Mouse (Mus musculus) embryo, embryonic 10.5 days (tissue): ENCODE measurements at regions not wholly inside any gene's neighbourhood (a gene's known extent, or its start where the extent isn't known, plus 50 kb on each side); places are given as distances from the start of the nearest gene placed in this dataset.
A peak's percentile ranks its signal among the peaks of the same experiment; 100 is the strongest.

Experiments
- DNase-seq: peaks from one replicate; pipeline ENCODE4 v3.0.0-alpha.2; 2015; ENCODE audit warnings: low spot score

DNA sequence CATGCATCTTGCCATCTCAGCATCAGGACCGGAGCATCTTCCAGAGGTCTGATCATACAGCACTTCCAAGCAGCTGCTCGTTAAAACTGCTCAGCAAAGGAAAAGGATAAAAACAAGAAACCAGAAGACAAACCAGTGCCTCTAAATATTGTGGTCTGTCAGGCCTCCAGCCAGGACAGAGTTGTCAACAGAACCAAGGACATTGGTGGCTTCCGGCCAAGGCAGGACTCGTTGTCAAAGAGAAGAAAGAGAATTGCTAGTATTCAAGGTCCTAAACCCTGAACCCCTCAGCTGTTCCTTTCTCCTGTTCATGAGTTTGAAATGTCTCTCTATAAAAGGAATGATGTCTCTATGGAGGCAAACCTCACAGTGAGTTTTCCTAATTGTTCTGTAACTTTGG lies 155.0 kb downstream of the Sp3 start:
- DNase-seq: no peak

DNA sequence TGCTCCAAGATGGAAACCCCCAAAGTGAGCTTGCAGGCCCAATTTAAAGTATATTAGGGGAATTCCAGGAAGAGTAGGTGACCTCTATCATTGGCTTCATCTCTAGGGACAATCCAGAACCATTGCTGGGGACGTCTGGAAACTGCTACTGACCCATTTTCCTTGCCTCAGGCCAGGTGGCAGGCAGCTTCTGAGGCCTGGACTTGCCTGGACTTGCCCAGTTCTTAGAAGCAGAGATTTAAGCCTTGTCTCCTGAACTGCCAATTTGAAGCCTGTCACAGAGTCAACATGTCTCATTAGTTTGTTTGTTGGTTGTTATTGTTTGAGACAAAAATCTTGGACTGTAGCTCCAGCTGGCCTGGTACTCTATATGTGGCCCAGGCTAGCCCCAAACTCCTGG lies 151.1 kb downstream of the Sp3 start:
- DNase-seq: no peak

DNA sequence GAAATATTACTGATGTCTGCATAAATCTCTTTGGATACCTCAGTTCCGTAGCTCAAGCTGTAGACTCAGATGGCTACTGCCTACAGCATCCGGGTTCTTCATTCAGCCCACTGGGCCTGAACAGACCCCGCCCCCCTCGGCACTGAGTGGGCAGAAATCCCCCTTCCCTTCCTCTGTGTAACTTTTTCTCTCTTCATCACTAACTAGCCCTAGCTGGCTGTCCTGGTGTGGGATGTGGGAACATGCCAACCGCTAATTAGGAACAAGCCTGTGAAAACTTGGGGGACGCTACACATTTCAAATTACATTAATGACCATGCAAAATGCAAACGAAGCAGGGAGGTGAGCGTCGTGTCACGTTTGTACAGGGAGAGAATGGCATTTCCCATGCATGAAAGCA lies 147.5 kb downstream of the Sp3 start:
- DNase-seq: no peak

DNA sequence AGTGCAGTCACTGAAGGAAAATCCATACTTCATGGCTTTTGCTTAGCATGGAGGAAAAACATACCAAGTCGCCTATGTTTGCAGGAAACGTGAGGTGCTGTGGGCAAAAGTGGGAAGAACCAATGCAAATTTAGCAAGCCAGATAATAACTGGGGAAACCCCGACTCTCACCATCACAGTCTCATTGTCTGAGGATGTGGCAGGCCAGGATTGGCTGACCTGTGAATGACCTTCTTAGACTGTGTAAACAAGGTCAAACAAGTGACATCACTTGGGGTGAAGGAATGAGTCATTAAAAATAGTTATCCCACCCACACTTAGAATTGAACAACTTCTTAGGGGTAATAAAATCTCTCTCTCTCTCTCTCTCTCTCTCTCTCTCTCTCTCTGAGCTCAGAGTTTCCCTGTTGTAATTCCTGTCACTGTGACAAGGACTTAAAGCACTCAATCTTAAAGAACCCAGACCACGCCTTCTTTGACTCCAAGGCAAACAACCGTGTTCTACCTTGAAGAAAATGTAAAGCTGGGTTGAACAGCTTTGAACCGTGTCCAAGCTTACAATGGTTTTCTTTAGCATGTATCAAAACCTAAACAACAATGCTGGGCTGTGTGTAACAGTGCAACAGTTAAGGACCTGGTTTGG lies 142.0 kb downstream of the Sp3 start:
- peak; percentile 46 for DNase-seq

- peak; percentile 21 for DNase-seq
Measured at GRCm38 (mm10) chr2:72839673-72840072, 140.6 kb downstream of the Sp3 start.

GRCm38 (mm10) chr2:72841367-72841766 lies 138.9 kb downstream of the Sp3 start:
- DNase-seq: no peak

- DNase-seq: no peak
Measured at GRCm38 (mm10) chr2:72843610-72844009, 136.6 kb downstream of the Sp3 start.

DNA sequence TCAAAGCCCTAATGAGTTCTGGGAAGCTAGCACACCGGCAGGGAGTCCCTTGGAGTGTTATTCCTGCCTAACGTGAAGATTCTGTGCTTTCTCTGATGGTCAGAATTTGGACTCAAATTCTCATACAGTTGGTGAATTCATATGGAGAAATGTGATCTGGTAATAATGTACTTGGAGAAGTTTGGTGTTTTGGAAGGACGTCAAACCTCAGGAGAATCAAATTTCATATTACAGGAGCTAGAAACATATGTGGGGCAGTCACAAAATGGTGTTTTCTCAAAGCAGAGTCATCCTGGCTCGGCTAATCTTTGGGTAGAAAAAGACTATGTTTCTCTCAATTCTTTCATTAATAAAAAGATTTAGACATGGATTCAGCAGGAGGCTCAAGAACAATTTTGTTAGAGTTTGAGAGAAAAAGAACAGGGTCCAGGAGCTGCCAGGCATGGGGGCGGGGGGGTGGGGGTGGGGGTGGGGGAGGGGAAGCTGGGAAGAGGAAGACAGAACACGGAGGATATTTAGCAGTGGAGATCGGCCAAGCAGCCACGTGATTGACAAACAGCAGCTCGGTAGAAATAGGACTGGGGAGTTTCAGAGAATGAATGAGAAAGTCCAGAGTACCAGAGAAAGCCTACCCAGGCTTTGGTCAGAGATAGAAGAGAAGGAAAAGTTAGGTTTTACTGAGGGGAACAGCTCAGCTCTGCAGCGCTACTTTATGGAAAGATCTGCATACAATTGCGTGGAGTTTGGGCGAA lies 130.6 kb downstream of the Sp3 start:
- DNase-seq: peak; percentile 8

DNA sequence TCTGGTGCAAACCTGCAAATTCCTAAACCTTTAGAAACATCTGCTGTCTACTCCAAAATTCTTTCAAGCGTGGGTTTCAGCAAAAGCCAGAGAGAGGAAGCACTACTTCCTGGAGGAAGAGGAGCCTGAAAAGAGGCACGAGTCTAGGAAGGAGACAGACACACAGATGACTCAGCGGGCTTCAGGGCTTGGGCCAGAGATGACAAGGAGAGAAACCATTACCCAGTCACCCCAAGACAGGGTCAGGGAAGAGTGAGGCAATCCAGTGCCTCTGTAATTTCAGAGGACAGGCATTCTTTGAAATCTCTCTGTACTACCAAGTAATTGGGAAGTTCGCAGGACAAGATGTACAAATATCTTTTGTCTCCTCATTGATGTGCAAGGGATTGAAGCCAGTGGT lies 127.7 kb downstream of the Sp3 start:
- no peak for DNase-seq

- no peak for DNase-seq
Measured at GRCm38 (mm10) chr2:72855276-72855970, 124.8 kb downstream of the Sp3 start.

DNA sequence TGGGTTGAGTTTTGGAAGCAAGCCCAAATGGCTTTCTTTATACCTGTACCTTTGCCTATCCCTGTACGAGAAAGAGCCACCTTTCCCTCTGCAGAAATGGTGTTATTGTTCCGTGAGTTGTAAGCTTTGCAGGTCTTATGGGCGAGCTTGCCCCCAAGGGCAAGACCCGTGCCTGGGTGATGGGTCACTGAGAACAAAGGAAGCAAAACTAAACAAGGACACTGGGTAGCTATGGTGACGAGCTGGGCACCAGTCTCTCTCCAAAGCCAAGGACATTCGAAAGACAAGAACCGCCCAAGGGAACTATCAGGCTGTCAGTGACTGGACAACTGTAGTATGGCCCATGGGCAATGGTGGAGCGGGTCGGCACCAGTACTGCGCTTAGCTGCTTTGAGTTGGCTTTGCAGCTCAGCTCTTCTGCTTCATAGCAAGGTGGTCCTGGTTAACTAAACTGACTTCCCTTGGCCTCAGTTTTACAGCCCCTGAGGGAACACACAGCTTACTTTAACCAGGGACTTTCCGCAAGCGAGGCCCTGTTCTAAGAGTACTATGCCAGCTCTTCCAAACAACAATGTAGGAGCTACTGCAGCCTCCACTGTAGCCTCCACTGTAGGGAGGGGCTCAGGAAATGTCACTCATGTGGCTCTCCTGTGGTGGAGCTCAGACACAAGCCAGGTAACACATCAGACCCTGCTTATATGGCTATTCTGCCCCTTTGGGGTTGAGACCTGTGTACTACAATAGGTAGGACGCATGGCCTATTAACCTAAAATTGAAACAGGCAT lies 124.1 kb downstream of the Sp3 start:
- DNase-seq: no peak

- DNase-seq: no peak
Measured at GRCm38 (mm10) chr2:72857377-72857776, 122.9 kb downstream of the Sp3 start.

- no peak for DNase-seq
Measured at GRCm38 (mm10) chr2:72865462-72866365, 114.5 kb downstream of the Sp3 start.

- no peak for DNase-seq
Measured at GRCm38 (mm10) chr2:72866366-72866688, 113.9 kb downstream of the Sp3 start.

DNA sequence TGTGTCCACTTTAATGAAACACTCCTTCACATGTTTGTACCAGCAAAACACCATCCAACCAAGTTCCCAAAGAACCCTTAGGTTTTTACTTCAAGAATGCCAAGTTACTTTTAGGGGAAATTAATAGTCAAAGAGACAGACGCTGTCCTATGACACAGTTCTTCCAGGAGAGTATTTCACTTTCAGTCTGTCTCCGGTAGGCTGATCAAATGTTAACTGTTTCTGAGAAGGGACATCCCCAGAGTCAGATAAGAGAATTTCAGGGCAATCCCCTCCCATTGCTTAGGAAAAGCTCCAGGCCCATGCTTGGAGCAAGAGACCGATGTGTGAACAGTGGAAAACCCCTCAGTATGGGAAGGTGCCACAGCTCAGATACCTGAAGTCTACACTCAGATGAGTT lies 112.1 kb downstream of the Sp3 start:
- no peak for DNase-seq

- DNase-seq: no peak
Measured at GRCm38 (mm10) chr2:72871836-72872235, 108.4 kb downstream of the Sp3 start.

DNA sequence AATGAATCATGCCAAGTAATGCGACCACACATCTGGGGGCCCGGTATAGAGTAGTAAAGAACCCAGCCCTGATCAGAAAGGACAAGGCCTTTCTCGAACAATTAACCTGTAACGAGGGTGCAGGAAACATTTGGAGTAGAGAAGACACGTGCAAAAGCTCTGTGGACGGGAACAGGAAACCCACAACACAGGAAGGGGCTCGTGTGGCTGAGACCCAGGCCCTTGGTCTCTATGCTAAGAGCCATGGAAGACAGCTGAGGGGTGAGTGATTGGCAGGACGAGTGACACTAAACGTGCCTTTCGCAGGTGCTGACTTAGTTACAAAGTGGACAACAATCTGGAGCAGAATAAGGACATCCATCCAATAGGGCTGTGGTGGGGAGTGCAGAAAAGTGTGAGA lies 106.3 kb downstream of the Sp3 start:
- no peak for DNase-seq

DNA sequence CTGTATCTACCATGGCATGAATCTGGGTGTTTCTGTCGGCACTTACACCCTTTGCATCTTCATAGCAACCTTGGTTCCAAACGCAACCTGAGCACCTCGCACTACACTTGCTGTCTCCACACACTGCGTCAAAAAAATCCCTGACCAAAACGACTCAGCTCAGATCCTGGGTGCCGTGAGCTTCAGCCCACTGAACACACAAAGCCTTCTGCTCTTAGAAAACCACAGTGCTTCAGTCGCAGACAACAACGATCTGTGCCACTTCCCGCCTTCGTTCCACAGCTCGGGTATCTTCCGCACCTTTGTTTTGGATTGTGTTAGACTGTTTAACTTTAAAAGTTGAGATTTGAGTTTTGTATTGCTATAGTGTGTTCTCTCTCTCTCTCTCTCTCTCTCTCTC lies 105.7 kb downstream of the Sp3 start:
- DNase-seq: no peak

- DNase-seq: no peak
Measured at GRCm38 (mm10) chr2:72875677-72876076, 104.6 kb downstream of the Sp3 start.

- DNase-seq: no peak
Measured at GRCm38 (mm10) chr2:72880016-72880415, 100.2 kb downstream of the Sp3 start.

DNA sequence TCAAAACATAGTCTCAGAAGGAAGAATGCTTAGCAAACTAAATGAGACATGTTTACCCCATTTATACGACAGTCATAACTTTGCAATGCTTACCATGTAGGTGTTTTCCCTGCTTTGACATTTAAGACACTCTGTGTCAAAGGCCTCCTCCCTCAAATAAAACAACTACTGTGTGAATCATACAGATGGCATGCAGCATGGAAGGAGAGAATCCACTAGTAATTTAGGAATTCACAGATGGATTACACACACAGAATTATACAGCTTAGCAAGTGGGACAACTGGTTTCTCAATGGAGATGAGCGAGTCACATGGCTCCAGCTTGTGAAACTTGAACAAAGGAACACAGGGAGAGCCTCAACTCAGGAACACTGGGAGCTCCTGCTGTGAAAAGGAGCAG lies 98.7 kb downstream of the Sp3 start:
- no peak for DNase-seq

DNA sequence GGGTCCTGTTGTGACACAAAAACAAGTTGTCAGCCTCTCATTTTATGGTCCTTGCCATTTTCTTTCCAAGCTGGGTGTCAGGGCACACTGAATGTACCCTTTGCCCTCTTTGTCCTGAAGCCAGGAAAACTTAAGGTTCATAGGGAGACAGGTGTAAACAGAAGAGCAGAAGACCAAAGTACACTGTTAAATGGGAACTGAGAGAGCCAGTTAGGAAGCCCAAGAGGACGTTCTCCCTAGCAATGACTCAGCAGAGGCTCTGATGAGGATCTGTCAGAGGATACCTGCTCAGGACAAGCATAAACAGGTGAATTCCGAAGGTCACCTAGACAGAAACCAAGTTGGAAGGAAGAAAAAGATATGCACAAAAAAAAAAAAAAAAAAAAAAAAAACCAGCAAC lies 94.0 kb downstream of the Sp3 start:
- no peak for DNase-seq
